8 mouse cellular contexts compared by ENCODE assay signal in the genomic region with DNA sequence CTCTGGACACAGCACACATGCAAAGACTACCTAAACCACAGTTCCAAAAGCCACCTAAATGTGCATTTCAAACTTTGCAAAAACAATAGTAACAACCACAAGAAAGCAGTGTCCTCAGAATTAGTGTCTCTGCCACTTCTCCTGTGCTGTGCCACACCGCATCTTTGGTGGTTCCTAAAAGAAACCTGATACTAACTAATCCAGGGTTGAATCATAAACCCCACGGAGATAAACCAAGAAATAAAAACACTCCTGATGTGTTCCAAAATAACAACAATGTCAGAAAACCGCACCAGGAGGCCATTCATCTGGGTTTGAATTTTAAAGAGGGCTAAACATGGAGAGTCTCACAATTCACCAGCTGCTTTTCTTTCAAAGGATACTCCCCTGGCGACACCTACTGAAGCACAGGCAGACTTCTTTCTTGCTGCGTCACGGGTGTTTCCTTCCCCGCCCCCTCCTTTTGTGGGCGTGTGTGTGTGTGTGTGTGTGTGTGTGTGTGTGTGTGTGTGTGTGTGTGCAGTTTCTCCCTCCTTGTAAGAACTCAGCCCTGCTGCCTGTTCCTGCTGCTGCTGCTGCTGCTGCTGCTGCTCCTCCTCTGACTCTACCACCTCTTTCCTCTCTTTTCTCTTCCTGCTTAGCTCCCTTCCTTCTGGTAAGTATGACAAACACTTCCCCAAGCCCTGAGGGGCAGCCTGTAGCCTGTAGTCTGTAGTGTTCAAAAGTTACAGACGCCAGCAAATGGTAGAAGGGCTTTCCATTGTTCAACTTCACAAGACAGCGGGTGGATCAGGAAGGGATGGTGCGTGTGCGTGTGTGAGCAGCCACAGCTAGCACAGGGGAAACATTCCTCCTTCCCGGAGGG. TPM values are rescaled to one million over a fixed set of nuclear protein-coding genes. Genes with fewer than 3 reads are reported as not detected.
DNase-seq lines count a peak whose midpoint lies in the region; ATAC-seq and TF ChIP-seq lines count a peak whose summit lies in the region.

TSS of gene Txlnb (plus strand) at position 460 of the 865 bp plus-strand sequence.

- H3K9me3 ChIP-seq in forebrain, embryonic 14.5 days (replicated peaks; ENCODE audit: control insufficient read depth, low read length): no peaks in the 10 kb centered on the region
- H3K9me3 ChIP-seq in heart, postnatal 0 days (replicated peaks; ENCODE audit: control insufficient read depth, low read length): no peaks in the 10 kb centered on the region
- no peaks in the 10 kb centered on the region for H3K9me3 ChIP-seq in neural tube, embryonic 14.5 days (ENCODE audit: control insufficient read depth, low read length)

- TF ChIP-seq CTCF in heart, postnatal 0 days (IDR thresholded peaks at IDR 0.05; ENCODE audit: low read depth): peak; percentile 56
- TF ChIP-seq CTCF in lung, adult 2 months (IDR thresholded peaks at IDR 0.05; ENCODE audit: insufficient read depth, low read length): no peak
- TF ChIP-seq CTCF in thymus, adult 2 months (IDR thresholded peaks at IDR 0.05; ENCODE audit: borderline replicate concordance, control insufficient read depth, extremely low read depth, insufficient read depth, low read length, poor library complexity): no peak

- TF ChIP-seq EP300 in heart, postnatal 0 days (IDR thresholded peaks at IDR 0.05; ENCODE audit: low read depth): peak; percentile 69; the same call in 1 of the 2 replicates

- 0 out of 2 replicates have a peak, but pooled peaks have one; percentile 4 for TF ChIP-seq POLR2A in lung, adult 2 months (IDR thresholded peaks at IDR 0.05; ENCODE audit: borderline replicate concordance, extremely low read depth, low read depth, low read length)
- no peak for TF ChIP-seq POLR2A in thymus, adult 2 months (IDR thresholded peaks at IDR 0.05; ENCODE audit: control insufficient read depth, extremely low read depth, insufficient read depth, low read length, poor library complexity)

- peaks cover 5% of the 10 kb centered on the region; the same call in 1 of the 2 replicates for H3K4me1 ChIP-seq in forebrain, embryonic 14.5 days (ENCODE audit: control insufficient read depth, insufficient read depth, low read length)
- H3K4me1 ChIP-seq in heart, postnatal 0 days (ENCODE audit: control insufficient read depth, insufficient read depth): peaks cover 48% of the 10 kb centered on the region
- H3K4me1 ChIP-seq in lung, adult 2 months (ENCODE audit: control insufficient read depth, insufficient read depth, low read length): peaks cover 2% of the 10 kb centered on the region; the same call in 1 of the 2 replicates
- peaks cover 4% of the 10 kb centered on the region; the same call in 1 of the 2 replicates for H3K4me1 ChIP-seq in neural tube, embryonic 14.5 days (ENCODE audit: control insufficient read depth, insufficient read depth, low read length)
- H3K4me1 ChIP-seq in thymus, adult 2 months (replicated peaks; ENCODE audit: control insufficient read depth, insufficient read depth, low read length): peaks cover 10% of the 10 kb centered on the region

- peak within 1 kb of the TSS; percentile 11 for H3K4me3 ChIP-seq in forebrain, embryonic 14.5 days (ENCODE audit: low read depth, low read length)
- peak within 1 kb of the TSS; percentile 59 for H3K4me3 ChIP-seq in heart, postnatal 0 days (ENCODE audit: low read depth, low read length)
- peak within 1 kb of the TSS; percentile 11 for H3K4me3 ChIP-seq in lung, adult 2 months (replicated peaks; ENCODE audit: extremely low read depth, low read depth, low read length)
- peak within 1 kb of the TSS; percentile 1; the same call in 1 of the 2 replicates for H3K4me3 ChIP-seq in neural tube, embryonic 14.5 days (ENCODE audit: low read depth, low read length)
- peak within 1 kb of the TSS; percentile 14 for H3K4me3 ChIP-seq in thymus, adult 2 months (ENCODE audit: control insufficient read depth, insufficient read depth, low read length)

- peak; percentile 95 for DNase-seq in 416B (ENCODE audit: low read depth)
- peak; percentile 68 for DNase-seq in adrenal gland, adult 2 months
- peak; percentile 74 for DNase-seq in forebrain, embryonic 14.5 days (ENCODE audit: low spot score)
- DNase-seq in heart, postnatal 0 days (ENCODE audit: low spot score): peak; percentile 92
- peak; percentile 61 to 72 for DNase-seq in kidney, postnatal 25 days
- peak; percentile 25 for DNase-seq in lung, adult 2 months
- peak; percentile 78 for DNase-seq in thymus, adult 2 months

- H3K9ac ChIP-seq in forebrain, embryonic 14.5 days (ENCODE audit: low read length): peak within 1 kb of the TSS; percentile 46; the same call in 1 of the 2 replicates
- peak within 1 kb of the TSS; percentile 86 for H3K9ac ChIP-seq in heart, postnatal 0 days (replicated peaks; ENCODE audit: low read depth, low read length)
- H3K9ac ChIP-seq in neural tube, embryonic 14.5 days (replicated peaks; ENCODE audit: low read depth, low read length): no peak within 1 kb of the TSS

- H3K4me2 ChIP-seq in forebrain, embryonic 14.5 days (ENCODE audit: low read length): peak within 1 kb of the TSS; percentile 50
- H3K4me2 ChIP-seq in heart, postnatal 0 days (ENCODE audit: low read depth, low read length): peak within 1 kb of the TSS; percentile 68
- peak within 1 kb of the TSS; percentile 41 for H3K4me2 ChIP-seq in neural tube, embryonic 14.5 days (ENCODE audit: low read depth, low read length)

- H3K27me3 ChIP-seq in forebrain, embryonic 14.5 days (replicated peaks; ENCODE audit: control insufficient read depth, insufficient read depth, low read length): no peaks in the 10 kb centered on the region
- no peaks in the 10 kb centered on the region for H3K27me3 ChIP-seq in heart, postnatal 0 days (ENCODE audit: control insufficient read depth, insufficient read depth, low read length)
- no peaks in the 10 kb centered on the region for H3K27me3 ChIP-seq in neural tube, embryonic 14.5 days (ENCODE audit: control insufficient read depth, insufficient read depth, low read length)
- no peaks in the 10 kb centered on the region for H3K27me3 ChIP-seq in thymus, adult 2 months (ENCODE audit: control insufficient read depth, insufficient read depth, low read length)

- peak; percentile 84 for ATAC-seq in forebrain, embryonic 14.5 days
- peak; percentile 43 for ATAC-seq in heart, postnatal 0 days (ENCODE audit: insufficient read depth, low read depth)
- ATAC-seq in neural tube, embryonic 14.5 days (ENCODE audit: low read depth): peak; percentile 87

- H3K36me3 ChIP-seq in forebrain, embryonic 14.5 days (ENCODE audit: control insufficient read depth, insufficient read depth, low read length): no peaks in the 10 kb centered on the region
- H3K36me3 ChIP-seq in heart, postnatal 0 days (replicated peaks; ENCODE audit: control insufficient read depth, insufficient read depth, low read length): peaks cover 7% of the 10 kb centered on the region; the same call in 1 of the 2 replicates
- no peaks in the 10 kb centered on the region for H3K36me3 ChIP-seq in neural tube, embryonic 14.5 days (ENCODE audit: control insufficient read depth, insufficient read depth, low read length)
- H3K36me3 ChIP-seq in thymus, adult 2 months (ENCODE audit: control insufficient read depth, insufficient read depth, low read length): no peaks in the 10 kb centered on the region

- WGBS in forebrain, embryonic 14.5 days: 5% methylated on average over 13 of the region's 13 CpGs
- 7% methylated on average over 13 of the region's 13 CpGs for WGBS in heart, postnatal 0 days
- WGBS in lung, adult 2 months: 11% methylated on average over 13 of the region's 13 CpGs
- 4% methylated on average over 13 of the region's 13 CpGs for WGBS in neural tube, embryonic 14.5 days
- 9% methylated on average over 13 of the region's 13 CpGs for WGBS in thymus, adult 2 months

- no peak within 1 kb of the TSS for H3K27ac ChIP-seq in forebrain, embryonic 14.5 days (ENCODE audit: low read depth, low read length)
- H3K27ac ChIP-seq in heart, postnatal 0 days (ENCODE audit: low read depth): peak within 1 kb of the TSS; percentile 100
- 0 out of 2 replicates have a peak within 1 kb of the TSS, but pooled peaks have one; percentile 10 for H3K27ac ChIP-seq in neural tube, embryonic 14.5 days (ENCODE audit: low read depth, low read length)
- H3K27ac ChIP-seq in thymus, adult 2 months (ENCODE audit: control insufficient read depth, insufficient read depth, low read length): peak within 1 kb of the TSS; percentile 56

RNA-seq across cellular contexts. Expression of gene Txlnb, which starts in this region (rescaled TPM):
- under 1 TPM; 0.52 to 0.79 TPM for total RNA-seq in adrenal gland, adult 2 months (2021)
- polyA plus RNA-seq in adrenal gland, adult 2 months (2012; rRNA removed): 0.13 and 0.21 TPM in 2 replicates
- polyA plus RNA-seq in forebrain, embryonic 14.5 days (2014; fragmentation: Nextera tagmentation; extraction: Ambion mirVana): 0.54 and 0.57 TPM in 2 replicates
- 59.9 and 68.3 TPM in 2 replicates for total RNA-seq in heart, postnatal 0 days (2014; rRNA removed; ENCODE audit: low replicate concordance)
- polyA plus RNA-seq in heart, postnatal 0 days (2015; fragmentation: Nextera tagmentation; extraction: Ambion mirVana): 56.3 and 61.1 TPM in 2 replicates
- polyA plus RNA-seq in lung, adult 2 months (2012; rRNA removed): 1.3 and 6.4 TPM in 2 replicates
- polyA plus RNA-seq in neural tube, embryonic 14.5 days (2014; fragmentation: Nextera tagmentation; extraction: Ambion mirVana): 1.3 and 1.7 TPM in 2 replicates
- polyA plus RNA-seq in thymus, adult 2 months (2012; rRNA removed): 0.59 and 5.5 TPM in 2 replicates

Comparison
In these comparisons a context has a peak if more than half of its experiments do, and no peak if none do; other contexts are left out.
1. RNA of gene Txlnb (total RNA-seq): 59.9 to 68.3 TPM in heart, postnatal 0 days; 0.52 to 0.79 TPM in adrenal gland, adult 2 months; every median in the first group is over 10 times any median in the second.
2. Peak in DNase-seq in adrenal gland, adult 2 months; RNA of the gene not detected or under 1 TPM.
3. Peak in DNase-seq, ATAC-seq, H3K4me3 ChIP-seq, H3K9ac ChIP-seq and H3K4me2 ChIP-seq in forebrain, embryonic 14.5 days; RNA of the gene not detected or under 1 TPM.
4. DNase-seq: peak in every context shown above with its lines; median percentile 95 in 416B; 92 in heart, postnatal 0 days; 78 in thymus, adult 2 months; 74 in forebrain, embryonic 14.5 days; 68 in adrenal gland, adult 2 months; 66 in kidney, postnatal 25 days; 25 in lung, adult 2 months.
5. H3K4me3 ChIP-seq: peak in every context shown above with its lines; median percentile 59 in heart, postnatal 0 days; 14 in thymus, adult 2 months; 11 in forebrain, embryonic 14.5 days; 11 in lung, adult 2 months; 1 in neural tube, embryonic 14.5 days.
6. Peak in every context shown above with its lines, with median percentiles within 50 percentile points of each other: ATAC-seq and H3K4me2 ChIP-seq.